Mouse (Mus musculus): ENCODE results near the gene Ttf1. TPM values are rescaled to one million over a fixed set of nuclear protein-coding genes. Genes with fewer than 3 reads are reported as not detected.
A peak's percentile ranks its signal among the peaks of the same experiment; 100 is the strongest.
"Not testable (repeated sequence)": the region's sequence is repeated elsewhere in the genome, so short reads cannot be mapped to it uniquely, and the experiment has no call there.

Gene Ttf1
- polyA plus RNA-seq, 1 experiment from 2014 or later, result 7.4 TPM

- Histone ChIP-seq H3K4me1 (replicated peaks) (no peaks in the 10 kb centered on the region), H3K9ac (no peak overlapping the region), H3K27ac (ENCODE audit: poor library complexity, severe bottlenecking) (no peak overlapping the region), H3K27me3 (replicated peaks) (no peaks in the 10 kb centered on the region), H3K4me2 (no peak overlapping the region), H3K9me3 (replicated peaks) (no peaks in the 10 kb centered on the region), H3K36me3 (no peaks in the 10 kb centered on the region), H3K4me3 (no peak overlapping the region)
- WGBS, result 75% methylated on average over 8 of the region's 8 CpGs
- no peak for ATAC-seq (ENCODE audit: insufficient number of reproducible peaks, low FRiP score)
These were observed 38.7 kb downstream of the Ttf1 start for GRCm38 (mm10) chr2:29098786-29099185.

GRCm38 (mm10) chr2:29099646-29100045, 39.6 kb downstream of the Ttf1 start:
- ATAC-seq (ENCODE audit: insufficient number of reproducible peaks, low FRiP score), result no peak
- Histone ChIP-seq H3K9me3 (replicated peaks) (no peaks in the 10 kb centered on the region), H3K36me3 (no peaks in the 10 kb centered on the region), H3K27me3 (replicated peaks) (no peaks in the 10 kb centered on the region), H3K4me2 (no peak overlapping the region), H3K9ac (no peak overlapping the region), H3K4me3 (no peak overlapping the region), H3K27ac (ENCODE audit: poor library complexity, severe bottlenecking) (no peak overlapping the region), H3K4me1 (replicated peaks) (no peaks in the 10 kb centered on the region)
- WGBS, result 81% methylated on average over 14 of the region's 14 CpGs

- WGBS, result 59% methylated on average over 7 of the region's 7 CpGs
- Histone ChIP-seq H3K27ac (ENCODE audit: poor library complexity, severe bottlenecking) (no peak overlapping the region), H3K9ac (no peak overlapping the region), H3K4me3 (no peak overlapping the region), H3K4me1 (replicated peaks) (no peaks in the 10 kb centered on the region), H3K4me2 (peak overlapping the region; percentile 25), H3K9me3 (replicated peaks) (no peaks in the 10 kb centered on the region), H3K36me3 (no peaks in the 10 kb centered on the region), H3K27me3 (replicated peaks) (no peaks in the 10 kb centered on the region)
- ATAC-seq (ENCODE audit: insufficient number of reproducible peaks, low FRiP score), result no peak
These were observed 40.9 kb downstream of the Ttf1 start for GRCm38 (mm10) chr2:29100822-29101534.

GRCm38 (mm10) chr2:29102416-29103377, 42.6 kb downstream of the Ttf1 start:
- H3K9ac ChIP-seq; H3K27ac ChIP-seq (ENCODE audit: poor library complexity, severe bottlenecking); H3K27me3 ChIP-seq (replicated peaks); ATAC-seq (ENCODE audit: insufficient number of reproducible peaks, low FRiP score); H3K4me1 ChIP-seq (replicated peaks); H3K4me3 ChIP-seq; H3K4me2 ChIP-seq; H3K36me3 ChIP-seq; H3K9me3 ChIP-seq (replicated peaks): not testable (repeated sequence)
- 77% methylated on average over 9 of the region's 10 CpGs for WGBS

- Histone ChIP-seq H3K4me3 (no peak overlapping the region), H3K36me3 (no peaks in the 10 kb centered on the region), H3K27me3 (replicated peaks) (no peaks in the 10 kb centered on the region), H3K9me3 (replicated peaks) (no peaks in the 10 kb centered on the region), H3K4me2 (no peak overlapping the region), H3K27ac (ENCODE audit: poor library complexity, severe bottlenecking) (no peak overlapping the region), H3K9ac (no peak overlapping the region), H3K4me1 (replicated peaks) (peaks cover 6% of the 10 kb centered on the region)
- no peak for ATAC-seq (ENCODE audit: insufficient number of reproducible peaks, low FRiP score)
These were observed 60.9 kb downstream of the Ttf1 start for GRCm38 (mm10) chr2:29120969-29121368.

GRCm38 (mm10) chr2:29122446-29122845, 62.4 kb downstream of the Ttf1 start:
- no peak overlapping the region for H3K4me3 ChIP-seq
- ATAC-seq (ENCODE audit: insufficient number of reproducible peaks, low FRiP score), result no peak
- H3K36me3 ChIP-seq, result peaks cover 9% of the 10 kb centered on the region
- H3K9ac ChIP-seq, result no peak overlapping the region; the same call in 1 of the 2 replicates
- H3K27ac ChIP-seq (ENCODE audit: poor library complexity, severe bottlenecking), result peak overlapping the region; percentile 62; the same call in 1 of the 2 replicates
- H3K9me3 ChIP-seq (replicated peaks), result no peaks in the 10 kb centered on the region
- H3K4me1 ChIP-seq (replicated peaks), result peaks cover 15% of the 10 kb centered on the region
- no peaks in the 10 kb centered on the region for H3K27me3 ChIP-seq (replicated peaks)
- H3K4me2 ChIP-seq, result no peak overlapping the region
- WGBS, result 46% methylated on average over 3 of the region's 3 CpGs

GRCm38 (mm10) chr2:29123907-29124569, 64.0 kb downstream of the Ttf1 start, which contains the start of gene Setx:
TSS of gene Setx (plus strand) at chr2:29124181.
- peak within 1 kb of the TSS; percentile 83 for H3K9ac ChIP-seq
- peak within 1 kb of the TSS; percentile 71 for H3K4me3 ChIP-seq
- H3K27me3 ChIP-seq (replicated peaks), result no peaks in the 10 kb centered on the region
- H3K27ac ChIP-seq (ENCODE audit: poor library complexity, severe bottlenecking), result peak within 1 kb of the TSS; percentile 89
- peak within 1 kb of the TSS; percentile 81 for H3K4me2 ChIP-seq
- WGBS, result 65% methylated on average over 14 of the region's 14 CpGs
- H3K9me3 ChIP-seq (replicated peaks), result no peaks in the 10 kb centered on the region
- H3K36me3 ChIP-seq, result peaks cover 22% of the 10 kb centered on the region
- H3K4me1 ChIP-seq (replicated peaks), result peaks cover 15% of the 10 kb centered on the region
- ATAC-seq (ENCODE audit: insufficient number of reproducible peaks, low FRiP score), result no peak

GRCm38 (mm10) chr2:29124571-29124935, 64.5 kb downstream of the Ttf1 start:
- Histone ChIP-seq H3K4me3 (peak overlapping the region; percentile 71), H3K9ac (peak overlapping the region; percentile 47), H3K4me2 (peak overlapping the region; percentile 81), H3K9me3 (replicated peaks) (no peaks in the 10 kb centered on the region), H3K27me3 (replicated peaks) (no peaks in the 10 kb centered on the region), H3K27ac (ENCODE audit: poor library complexity, severe bottlenecking) (peak overlapping the region; percentile 89; the same call in 1 of the 2 replicates), H3K4me1 (replicated peaks) (peaks cover 15% of the 10 kb centered on the region), H3K36me3 (peaks cover 27% of the 10 kb centered on the region)
- ATAC-seq (ENCODE audit: insufficient number of reproducible peaks, low FRiP score), result no peak
- under 1% methylated on average over 23 of the region's 24 CpGs for WGBS

GRCm38 (mm10) chr2:29124936-29125701, 65.1 kb downstream of the Ttf1 start:
- ATAC-seq (ENCODE audit: insufficient number of reproducible peaks, low FRiP score), result peak; percentile 99
- Histone ChIP-seq H3K27ac (ENCODE audit: poor library complexity, severe bottlenecking) (peak overlapping the region; percentile 89), H3K36me3 (peaks cover 33% of the 10 kb centered on the region), H3K4me2 (peak overlapping the region; percentile 81), H3K9ac (peak overlapping the region; percentile 83), H3K9me3 (replicated peaks) (no peaks in the 10 kb centered on the region), H3K27me3 (replicated peaks) (no peaks in the 10 kb centered on the region), H3K4me1 (replicated peaks) (peaks cover 15% of the 10 kb centered on the region), H3K4me3 (peak overlapping the region; percentile 71)
- under 1% methylated on average over 81 of the region's 81 CpGs for WGBS

GRCm38 (mm10) chr2:29130118-29130899, 70.2 kb downstream of the Ttf1 start:
- H3K36me3 ChIP-seq, result peaks cover 70% of the 10 kb centered on the region
- H3K4me1 ChIP-seq (replicated peaks), result peaks cover 9% of the 10 kb centered on the region
- no peak overlapping the region for H3K27ac ChIP-seq (ENCODE audit: poor library complexity, severe bottlenecking)
- no peaks in the 10 kb centered on the region for H3K9me3 ChIP-seq (replicated peaks)
- no peaks in the 10 kb centered on the region for H3K27me3 ChIP-seq (replicated peaks)
- ATAC-seq (ENCODE audit: insufficient number of reproducible peaks, low FRiP score), result no peak
- H3K4me3 ChIP-seq, result no peak overlapping the region
- no peak overlapping the region for H3K9ac ChIP-seq
- WGBS, result 94% methylated on average over 7 of the region's 7 CpGs
- no peak overlapping the region for H3K4me2 ChIP-seq

All from heart, embryonic 12.5 days (tissue).